9 mouse cellular contexts compared by ENCODE assay signal in the genomic region with DNA sequence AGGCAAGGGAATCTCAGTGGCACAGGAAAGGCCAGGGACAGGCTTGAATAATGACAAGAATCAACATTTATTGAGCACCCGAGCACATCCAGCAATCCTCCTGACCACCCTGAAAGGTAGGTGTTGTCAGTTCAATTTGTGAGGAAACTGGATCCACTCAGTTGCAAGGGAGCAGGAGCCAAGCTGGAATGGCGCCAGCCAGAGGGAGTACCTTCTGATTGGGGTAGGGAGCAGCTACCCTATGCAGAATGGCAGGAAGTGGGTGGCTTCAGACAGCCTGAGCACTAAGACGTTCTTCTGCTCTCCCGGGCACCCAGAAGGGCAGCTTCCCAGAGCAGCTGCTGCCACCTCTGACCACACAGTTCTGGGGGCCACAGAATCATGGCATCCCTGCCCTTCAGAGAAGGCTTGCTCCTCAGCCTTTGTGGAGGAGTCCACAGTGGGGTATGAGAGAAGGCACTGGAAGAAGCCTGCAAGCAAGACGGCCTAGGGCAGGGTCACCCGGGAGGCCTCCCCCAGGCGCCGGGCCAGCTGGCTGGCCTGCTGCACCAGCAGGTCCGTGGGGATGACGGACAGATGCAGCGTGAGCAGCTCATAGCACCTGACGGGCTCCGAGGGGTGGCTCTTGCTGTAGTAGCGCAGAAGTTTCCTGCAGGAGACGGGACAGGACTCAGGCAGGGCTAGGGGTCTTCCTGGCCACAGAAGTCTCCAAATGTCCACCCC. TPM values are rescaled to one million over a fixed set of nuclear protein-coding genes. Genes with fewer than 3 reads are reported as not detected.
DNase-seq lines count a peak whose midpoint lies in the region; ATAC-seq and TF ChIP-seq lines count a peak whose summit lies in the region.
"Had no signal": no experiment of that assay in that cellular context is flagged by ENCODE, and none has a peak within 500 bp of the region (broad histone marks: within the 10 kb centered on the region; RNA-seq: fewer than 3 reads in every experiment).

No protein-coding gene starts in this region.

- no peak for TF ChIP-seq POLR2A in MEL (IDR thresholded peaks at IDR 0.05; ENCODE audit: control insufficient read depth in 1 of 2, insufficient read depth in 1 of 2, low read depth in 1 of 2, low read length in 2 of 2, poor library complexity in 1 of 2)
- no peak for TF ChIP-seq POLR2A in brain, embryonic 14.5 days (IDR thresholded peaks at IDR 0.05; ENCODE audit: borderline replicate concordance, extremely low read depth, insufficient read depth, insufficient read length, poor library complexity, severe bottlenecking)

- no peak for TF ChIP-seq CTCF in MEL (IDR thresholded peaks at IDR 0.05 in 2 of 3, conservative IDR thresholded peaks at IDR 0.05 in 1 of 3; ENCODE audit: control insufficient read depth in 1 of 3, insufficient read depth in 1 of 3, low read depth in 2 of 3, low read length in 3 of 3, poor library complexity in 1 of 3, severe bottlenecking in 1 of 3)
- TF ChIP-seq CTCF in brain, embryonic 14.5 days (IDR thresholded peaks at IDR 0.05; ENCODE audit: borderline replicate concordance, extremely low read depth, insufficient read depth, insufficient read length), result no peak
- TF ChIP-seq CTCF in intestine, postnatal 0 days (IDR thresholded peaks at IDR 0.05; ENCODE audit: low read depth), result no peak

- peaks cover 5% of the 10 kb centered on the region; the same call in 1 of the 2 replicates for H3K79me2 ChIP-seq in MEL (ENCODE audit: control insufficient read depth, insufficient read depth, low read length, poor library complexity)

- no peaks in the 10 kb centered on the region for H3K9me3 ChIP-seq in MEL (replicated peaks; ENCODE audit: insufficient read depth, low read length)
- no peaks in the 10 kb centered on the region for H3K9me3 ChIP-seq in intestine, postnatal 0 days (ENCODE audit: control insufficient read depth)
- H3K9me3 ChIP-seq: neural tube, embryonic 15.5 days had no signal

- H3K9ac ChIP-seq in MEL (ENCODE audit: control insufficient read depth, low read depth, low read length, poor library complexity, severe bottlenecking), result no peak overlapping the region
- H3K9ac ChIP-seq in intestine, postnatal 0 days (ENCODE audit: low read depth, low read length), result no peak overlapping the region
- H3K9ac ChIP-seq: neural tube, embryonic 15.5 days had no signal

- 70% methylated on average over 15 of the region's 15 CpGs for WGBS in intestine, postnatal 0 days

- TF ChIP-seq EP300 in MEL (IDR thresholded peaks at IDR 0.05; ENCODE audit: low read depth in 1 of 2, low read length in 2 of 2), result no peak

- intact Hi-C loops in heart, postnatal 25 days (cut with DNase I), result no loop called here

- peak; percentile 96 for DNase-seq in heart, adult 11 months
- no peak for DNase-seq in heart, postnatal 25 days (ENCODE audit: low spot score)
- DNase-seq in MEL (ENCODE audit: low read depth, low spot score), result peak; percentile 30
- peak; percentile 35 for DNase-seq in brain, embryonic 14.5 days (ENCODE audit: low read depth)
- peak; percentile 75 to 83 for DNase-seq in kidney, postnatal 36 days
- no peak for DNase-seq in yolk sac, embryonic 10.5 days (ENCODE audit: low spot score)
- no peak for DNase-seq in c-Kit-positive CD71-positive TER-119-positive erythroid progenitor cells, embryonic 14.5 days (ENCODE audit: low spot score)

- ATAC-seq in intestine, postnatal 0 days, result no peak

- TF ChIP-seq RAD21 in MEL (IDR thresholded peaks at IDR 0.05; ENCODE audit: low read depth, low read length), result no peak

- H3K4me1 ChIP-seq in MEL (ENCODE audit: control insufficient read depth in 1 of 2, insufficient read depth in 2 of 2, low read length in 2 of 2), result peaks cover 8 to 16% of the 10 kb centered on the region in 2 experiments
- H3K4me1 ChIP-seq in intestine, postnatal 0 days (replicated peaks; ENCODE audit: control insufficient read depth, insufficient read depth, low read length), result 0 out of 2 replicates have a peak, but pooled peaks cover 3% of the 10 kb centered on the region

- no peak overlapping the region for H3K27ac ChIP-seq in MEL (ENCODE audit: control insufficient read depth, low read depth, low read length)
- H3K27ac ChIP-seq in intestine, postnatal 0 days (ENCODE audit: low read depth, low read length), result no peak overlapping the region
- H3K27ac ChIP-seq: neural tube, embryonic 15.5 days had no signal

- no peak overlapping the region for H3K4me2 ChIP-seq in intestine, postnatal 0 days (replicated peaks; ENCODE audit: low read depth)
- H3K4me2 ChIP-seq: neural tube, embryonic 15.5 days had no signal

- peaks cover 0 to 12% of the 10 kb centered on the region in 2 experiments; a peak in 3 of 4 replicates for H3K36me3 ChIP-seq in MEL (ENCODE audit: control insufficient read depth in 1 of 2, insufficient read depth in 2 of 2, low read length in 2 of 2)
- H3K36me3 ChIP-seq in intestine, postnatal 0 days (ENCODE audit: control insufficient read depth, insufficient read depth), result no peaks in the 10 kb centered on the region; the same call in 1 of the 2 replicates
- H3K36me3 ChIP-seq: neural tube, embryonic 15.5 days had no signal

- no peak overlapping the region for H3K4me3 ChIP-seq in MEL (ENCODE audit: control insufficient read depth in 1 of 2, insufficient read depth in 1 of 2, low read depth in 2 of 2, low read length in 2 of 2)
- H3K4me3 ChIP-seq in intestine, postnatal 0 days (ENCODE audit: low read depth, low read length), result no peak overlapping the region
- H3K4me3 ChIP-seq: neural tube, embryonic 15.5 days had no signal

- H3K27me3 ChIP-seq in MEL (ENCODE audit: control insufficient read depth in 1 of 2, insufficient read depth in 2 of 2, low read length in 2 of 2), result no peaks in the 10 kb centered on the region
- H3K27me3 ChIP-seq in intestine, postnatal 0 days (replicated peaks; ENCODE audit: control insufficient read depth, insufficient read depth, low read length), result no peaks in the 10 kb centered on the region
- H3K27me3 ChIP-seq: neural tube, embryonic 15.5 days had no signal

TF ChIP-seq in MEL, 35 proteins besides CTCF, POLR2A, EP300 and RAD21:
- no peak for TF ChIP-seq CHD2 (IDR thresholded peaks at IDR 0.05; ENCODE audit: low read length)
- TF ChIP-seq TAL1 (IDR thresholded peaks at IDR 0.05; ENCODE audit: low read length), result no peak
- no peak for TF ChIP-seq TBP (IDR thresholded peaks at IDR 0.05; ENCODE audit: low read depth, low read length)
- no peak for TF ChIP-seq TCF12 (IDR thresholded peaks at IDR 0.05; ENCODE audit: low read depth, low read length)
- no peak for TF ChIP-seq SMC3 (IDR thresholded peaks at IDR 0.05; ENCODE audit: low read depth, low read length)

RNA-seq across cellular contexts. Expression of a gene that starts 2.7 kb away (rescaled TPM):
- 1 to 10 TPM; 3.5 to 4.4 TPM for total RNA-seq in heart, postnatal 25 days (2021)
- total RNA-seq in MEL (2012; rRNA removed), result 2.7 and 4.1 TPM in 2 replicates
- 10 to 100 TPM in 1 of 2 experiments, not detected in 1; 17.0 TPM for polyA plus RNA-seq in MEL (2012; ENCODE audit: insufficient read depth in 1 of 2, insufficient read length in 2 of 2, low read depth in 1 of 2, low replicate concordance in 2 of 2, missing spikeins in 1 of 2)
- polyA plus RNA-seq in brain, embryonic 14.5 days (2012; rRNA removed), result 2.5 and 3.2 TPM in 2 replicates
- polyA plus RNA-seq in intestine, postnatal 0 days (2015; fragmentation: Nextera tagmentation; extraction: Ambion mirVana), result 13.8 and 16.1 TPM in 2 replicates

RNA-seq across cellular contexts. Expression of a gene that starts 24.5 kb away (rescaled TPM):
- total RNA-seq in heart, postnatal 25 days (2021), result 1 to 10 TPM; 1.8 to 2.2 TPM
- total RNA-seq in MEL (2012; rRNA removed), result 20.0 and 22.6 TPM in 2 replicates
- polyA plus RNA-seq in MEL (2012; ENCODE audit: insufficient read depth in 1 of 2, insufficient read length in 2 of 2, low read depth in 1 of 2, low replicate concordance in 2 of 2, missing spikeins in 1 of 2), result 10 to 100 TPM in 1 of 2 experiments, not detected in 1; 43.3 TPM
- 31.1 and 43.0 TPM in 2 replicates for polyA plus RNA-seq in brain, embryonic 14.5 days (2012; rRNA removed)
- polyA plus RNA-seq in intestine, postnatal 0 days (2015; fragmentation: Nextera tagmentation; extraction: Ambion mirVana), result 14.9 and 15.6 TPM in 2 replicates

Comparison
In these comparisons a context has a peak if more than half of its experiments do, and no peak if none do; other contexts are left out.
1. DNase-seq: peak in heart, adult 11 months (single experiment), MEL (single experiment), brain, embryonic 14.5 days (single experiment) and kidney, postnatal 36 days (2 of 2); none in heart, postnatal 25 days (single experiment), yolk sac, embryonic 10.5 days (single experiment) and c-Kit-positive CD71-positive TER-119-positive erythroid progenitor cells, embryonic 14.5 days (single experiment).